8 mouse cellular contexts compared by ENCODE assay signal in genomic region chr3:30508930-30509910, GRCm38 (mm10). TPM values are rescaled to one million over a fixed set of nuclear protein-coding genes. Genes with fewer than 3 reads are reported as not detected.
DNase-seq lines count a peak whose midpoint lies in the region; ATAC-seq and TF ChIP-seq lines count a peak whose summit lies in the region.

No protein-coding gene starts in this region.

- peak overlapping the region; percentile 96 for H3K27ac ChIP-seq in heart, embryonic 12.5 days (ENCODE audit: poor library complexity, severe bottlenecking)
- peak overlapping the region; percentile 98 for H3K27ac ChIP-seq in lung, embryonic 16.5 days (ENCODE audit: low read length)
- peak overlapping the region; percentile 96 for H3K27ac ChIP-seq in stomach, embryonic 15.5 days

- TF ChIP-seq CTCF in Patski (IDR thresholded peaks at IDR 0.05): no peak

- H3K9me3 ChIP-seq in heart, embryonic 12.5 days (replicated peaks): no peaks in the 10 kb centered on the region
- no peaks in the 10 kb centered on the region for H3K9me3 ChIP-seq in lung, embryonic 16.5 days (ENCODE audit: control insufficient read depth, low read length)
- no peaks in the 10 kb centered on the region for H3K9me3 ChIP-seq in stomach, embryonic 15.5 days

- under 1% methylated on average over 50 of the region's 55 CpGs for WGBS in heart, embryonic 12.5 days
- under 1% methylated on average over 44 of the region's 55 CpGs for WGBS in lung, embryonic 16.5 days
- WGBS in stomach, embryonic 15.5 days: under 1% methylated on average over 45 of the region's 55 CpGs

- peaks cover 33% of the 10 kb centered on the region for H3K4me1 ChIP-seq in heart, embryonic 12.5 days (replicated peaks)
- peaks cover 12% of the 10 kb centered on the region for H3K4me1 ChIP-seq in lung, embryonic 16.5 days (replicated peaks; ENCODE audit: control insufficient read depth, insufficient read depth, low read length)
- no peaks in the 10 kb centered on the region for H3K4me1 ChIP-seq in stomach, embryonic 15.5 days

- POLR2A ChIA-PET in Patski (lab: Charles Lee): interaction anchor here (0.7 kb wide), 1 partner anchor 10 kb away, joined by 3 read pairs; no protein-coding TSS in a partner anchor

- peak; percentile 12 for ATAC-seq in Patski
- ATAC-seq in heart, embryonic 12.5 days (ENCODE audit: insufficient number of reproducible peaks, low FRiP score): peak; percentile 56
- ATAC-seq in lung, embryonic 16.5 days (ENCODE audit: low read depth): peak; percentile 27
- ATAC-seq in stomach, embryonic 15.5 days (ENCODE audit: insufficient read depth, low FRiP score, low read depth): peak; percentile 45

- H3K27me3 ChIP-seq in Patski: peaks cover 86% of the 10 kb centered on the region
- peaks cover 26% of the 10 kb centered on the region for H3K27me3 ChIP-seq in heart, embryonic 12.5 days (replicated peaks)
- H3K27me3 ChIP-seq in lung, embryonic 16.5 days (ENCODE audit: control insufficient read depth, insufficient read depth, low read depth, low read length): peaks cover 8% of the 10 kb centered on the region
- H3K27me3 ChIP-seq in stomach, embryonic 15.5 days (replicated peaks): peaks cover 15% of the 10 kb centered on the region; the same call in 1 of the 2 replicates

- in situ Hi-C loops in Patski (cut with MboI; ENCODE audit: low pct_unique_long_range_greater_than_20kb): no loop called here

- H3K36me3 ChIP-seq in heart, embryonic 12.5 days: no peaks in the 10 kb centered on the region
- H3K36me3 ChIP-seq in lung, embryonic 16.5 days (ENCODE audit: control insufficient read depth, insufficient read depth, low read length): no peaks in the 10 kb centered on the region
- no peaks in the 10 kb centered on the region for H3K36me3 ChIP-seq in stomach, embryonic 15.5 days

- peak overlapping the region; percentile 86 for H3K9ac ChIP-seq in heart, embryonic 12.5 days
- H3K9ac ChIP-seq in lung, embryonic 16.5 days (ENCODE audit: low read length): peak overlapping the region; percentile 88
- H3K9ac ChIP-seq in stomach, embryonic 15.5 days: peak overlapping the region; percentile 69

- H3K4me2 ChIP-seq in heart, embryonic 12.5 days: peak overlapping the region; percentile 97
- peak overlapping the region; percentile 77 for H3K4me2 ChIP-seq in lung, embryonic 16.5 days (ENCODE audit: low read depth, low read length)
- H3K4me2 ChIP-seq in stomach, embryonic 15.5 days: peak overlapping the region; percentile 65

- no peak for DNase-seq in Patski (ENCODE audit: low read depth, low spot score)
- DNase-seq in embryo, embryonic 11 days: peak; percentile 90
- DNase-seq in kidney, adult 9 months: peak; percentile 50
- no peak for DNase-seq in layer of hippocampus, postnatal 14 days (ENCODE audit: low spot score in 2 of 2)
- DNase-seq in ovary, postnatal 14 days (ENCODE audit: low spot score): no peak

- CTCF ChIA-PET in Patski (lab: Charles Lee): interaction anchor here (1.0 to 1.8 kb wide), 4 partner anchors 14 to 506 kb away, joined by 3 to 4 read pairs (median 4); no protein-coding TSS in a partner anchor

- H3K4me3 ChIP-seq in heart, embryonic 12.5 days: peak overlapping the region; percentile 81
- peak overlapping the region; percentile 75 for H3K4me3 ChIP-seq in lung, embryonic 16.5 days (ENCODE audit: low read length)
- peak overlapping the region; percentile 63 for H3K4me3 ChIP-seq in stomach, embryonic 15.5 days (replicated peaks)

RNA-seq across cellular contexts. Expression of gene Mecom, which starts 38.6 kb away (rescaled TPM):
- 18.4 TPM for polyA plus RNA-seq in Patski (2021)
- polyA plus RNA-seq in heart, embryonic 12.5 days (2016; fragmentation: Nextera tagmentation; extraction: Ambion mirVana): 38.7 and 43.8 TPM in 2 replicates
- polyA plus RNA-seq in lung, embryonic 16.5 days (2015; fragmentation: Nextera tagmentation; extraction: Ambion mirVana): 69.5 and 73.4 TPM in 2 replicates
- 46.4 and 53.0 TPM in 2 replicates for polyA plus RNA-seq in stomach, embryonic 15.5 days (2015; fragmentation: Nextera tagmentation; extraction: Ambion mirVana)
- total RNA-seq in layer of hippocampus, postnatal 14 days (2021): 1 to 10 TPM; 5.0 to 6.9 TPM

Comparison
In these comparisons a context has a peak if more than half of its experiments do, and no peak if none do; other contexts are left out.
1. DNase-seq: peak in embryo, embryonic 11 days (single experiment) and kidney, adult 9 months (single experiment); none in Patski (single experiment), layer of hippocampus, postnatal 14 days (0 of 2) and ovary, postnatal 14 days (single experiment).
2. Peak in every context shown above with its lines, with median percentiles within 50 percentile points of each other: ATAC-seq, H3K27ac ChIP-seq, H3K4me2 ChIP-seq, H3K4me3 ChIP-seq and H3K9ac ChIP-seq.